Mouse (Mus musculus): ENCODE data around the gene Rbm25. TPM values are rescaled to one million over a fixed set of nuclear protein-coding genes. Genes with fewer than 3 reads are reported as not detected.
A peak's percentile ranks its signal among the peaks of the same experiment; 100 is the strongest.
"Not testable (repeated sequence)": the region's sequence is repeated elsewhere in the genome, so short reads cannot be mapped to it uniquely, and the experiment has no call there.

Rbm25 gene
- polyA plus RNA-seq, 1 experiment from 2014 or later: 244 TPM

- Histone ChIP-seq H3K4me1 (replicated peaks; ENCODE audit: control insufficient read depth, insufficient read depth, low read length) (0 out of 2 replicates have a peak, but pooled peaks cover 3% of the 10 kb centered on the region), H3K9ac (ENCODE audit: low read length) (no peak overlapping the region), H3K27ac (ENCODE audit: low read length) (no peak overlapping the region), H3K4me2 (ENCODE audit: low read depth, low read length) (no peak overlapping the region), H3K27me3 (ENCODE audit: control insufficient read depth, insufficient read depth, low read depth, low read length) (no peaks in the 10 kb centered on the region), H3K9me3 (ENCODE audit: control insufficient read depth, low read length) (no peaks in the 10 kb centered on the region), H3K4me3 (ENCODE audit: low read length) (no peak overlapping the region), H3K36me3 (ENCODE audit: control insufficient read depth, insufficient read depth, low read length) (peaks cover 8% of the 10 kb centered on the region; the same call in 1 of the 2 replicates)
- no peak for ATAC-seq (ENCODE audit: low read depth)
- WGBS: 73% methylated on average over 2 of the region's 2 CpGs
Observed at GRCm38 (mm10) chr12:83597881-83598280, 33.2 kb upstream of the Rbm25 start.

- H3K4me1 ChIP-seq (replicated peaks; ENCODE audit: control insufficient read depth, insufficient read depth, low read length): no peaks in the 10 kb centered on the region
- no peaks in the 10 kb centered on the region for H3K9me3 ChIP-seq (ENCODE audit: control insufficient read depth, low read length)
- H3K4me3 ChIP-seq (ENCODE audit: low read length): no peak overlapping the region
- no peak overlapping the region for H3K4me2 ChIP-seq (ENCODE audit: low read depth, low read length)
- H3K27me3 ChIP-seq (ENCODE audit: control insufficient read depth, insufficient read depth, low read depth, low read length): no peaks in the 10 kb centered on the region
- WGBS: 77% methylated on average over 5 of the region's 5 CpGs
- no peak overlapping the region for H3K27ac ChIP-seq (ENCODE audit: low read length)
- H3K9ac ChIP-seq (ENCODE audit: low read length): no peak overlapping the region
- no peak for ATAC-seq (ENCODE audit: low read depth)
- H3K36me3 ChIP-seq (ENCODE audit: control insufficient read depth, insufficient read depth, low read length): no peaks in the 10 kb centered on the region
Observed at GRCm38 (mm10) chr12:83602285-83602684, 28.8 kb upstream of the Rbm25 start.

- not testable (repeated sequence) for H3K27me3 ChIP-seq (ENCODE audit: control insufficient read depth, insufficient read depth, low read depth, low read length); H3K4me3 ChIP-seq (ENCODE audit: low read length); H3K9ac ChIP-seq (ENCODE audit: low read length); H3K4me2 ChIP-seq (ENCODE audit: low read depth, low read length); H3K4me1 ChIP-seq (replicated peaks; ENCODE audit: control insufficient read depth, insufficient read depth, low read length); H3K9me3 ChIP-seq (ENCODE audit: control insufficient read depth, low read length); H3K27ac ChIP-seq (ENCODE audit: low read length); H3K36me3 ChIP-seq (ENCODE audit: control insufficient read depth, insufficient read depth, low read length); ATAC-seq (ENCODE audit: low read depth)
- WGBS: 86% methylated on average over 2 of the region's 2 CpGs
Observed at GRCm38 (mm10) chr12:83606411-83606810, 24.6 kb upstream of the Rbm25 start.

DNA sequence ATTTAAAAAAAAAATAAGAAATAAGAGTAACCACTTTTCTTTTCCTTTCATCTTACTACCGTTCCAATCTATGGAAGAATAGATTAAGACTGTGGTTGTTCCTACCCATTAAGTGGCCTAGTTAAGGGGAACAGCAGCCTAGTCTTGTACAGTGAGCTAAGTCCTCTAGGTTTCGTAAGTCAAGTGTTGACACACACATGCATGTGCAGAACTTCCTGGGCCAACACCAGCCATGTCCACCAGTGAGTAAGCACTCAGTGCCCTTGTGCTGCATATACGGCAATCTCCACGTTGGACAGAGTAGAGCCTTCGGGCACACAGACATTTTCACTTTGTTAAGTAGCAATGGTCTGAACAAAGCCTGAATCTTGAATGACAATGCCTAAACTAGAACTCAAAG is 13.8 kb upstream of the Rbm25 start:
- Histone ChIP-seq H3K27me3 (ENCODE audit: control insufficient read depth, insufficient read depth, low read depth, low read length) (no peaks in the 10 kb centered on the region), H3K9me3 (ENCODE audit: control insufficient read depth, low read length) (no peaks in the 10 kb centered on the region), H3K27ac (ENCODE audit: low read length) (no peak overlapping the region), H3K36me3 (ENCODE audit: control insufficient read depth, insufficient read depth, low read length) (no peaks in the 10 kb centered on the region), H3K4me3 (ENCODE audit: low read length) (no peak overlapping the region), H3K9ac (ENCODE audit: low read length) (no peak overlapping the region), H3K4me1 (replicated peaks; ENCODE audit: control insufficient read depth, insufficient read depth, low read length) (no peaks in the 10 kb centered on the region), H3K4me2 (ENCODE audit: low read depth, low read length) (no peak overlapping the region)
- ATAC-seq (ENCODE audit: low read depth): no peak
- WGBS: 83% methylated on average over 5 of the region's 5 CpGs

- Histone ChIP-seq H3K27ac (ENCODE audit: low read length) (no peak overlapping the region), H3K4me2 (ENCODE audit: low read depth, low read length) (no peak overlapping the region), H3K36me3 (ENCODE audit: control insufficient read depth, insufficient read depth, low read length) (no peaks in the 10 kb centered on the region), H3K9me3 (ENCODE audit: control insufficient read depth, low read length) (no peaks in the 10 kb centered on the region), H3K4me1 (replicated peaks; ENCODE audit: control insufficient read depth, insufficient read depth, low read length) (no peaks in the 10 kb centered on the region), H3K9ac (ENCODE audit: low read length) (no peak overlapping the region), H3K27me3 (ENCODE audit: control insufficient read depth, insufficient read depth, low read depth, low read length) (no peaks in the 10 kb centered on the region), H3K4me3 (ENCODE audit: low read length) (no peak overlapping the region)
- 57% methylated on average over 2 of the region's 2 CpGs for WGBS
- no peak for ATAC-seq (ENCODE audit: low read depth)
Observed at GRCm38 (mm10) chr12:83618981-83619380, 12.1 kb upstream of the Rbm25 start.

DNA sequence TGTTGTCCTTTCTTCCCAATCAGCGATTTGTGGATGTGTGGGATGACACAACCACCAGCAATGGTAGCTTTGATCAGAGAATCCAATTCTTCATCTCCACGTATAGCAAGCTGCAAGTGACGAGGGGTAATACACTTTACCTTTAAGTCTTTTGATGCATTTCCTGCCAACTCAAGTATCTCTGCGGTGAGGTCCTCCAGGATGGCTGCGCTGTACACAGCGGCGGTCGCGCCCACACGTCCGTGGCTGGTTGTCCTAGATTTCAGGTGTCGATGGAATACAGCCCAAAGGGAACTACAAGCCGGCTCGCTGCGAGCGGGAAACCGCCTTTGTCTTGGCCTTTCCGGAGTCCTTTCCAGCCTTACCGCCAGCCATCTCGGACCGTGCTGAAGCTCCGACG is 10.3 kb upstream of the Rbm25 start:
- WGBS: 46% methylated on average over 22 of the region's 23 CpGs
- not testable (repeated sequence) for ATAC-seq (ENCODE audit: low read depth); H3K9ac ChIP-seq (ENCODE audit: low read length); H3K9me3 ChIP-seq (ENCODE audit: control insufficient read depth, low read length); H3K27ac ChIP-seq (ENCODE audit: low read length); H3K4me3 ChIP-seq (ENCODE audit: low read length); H3K36me3 ChIP-seq (ENCODE audit: control insufficient read depth, insufficient read depth, low read length); H3K27me3 ChIP-seq (ENCODE audit: control insufficient read depth, insufficient read depth, low read depth, low read length); H3K4me1 ChIP-seq (replicated peaks; ENCODE audit: control insufficient read depth, insufficient read depth, low read length)
- H3K4me2 ChIP-seq (ENCODE audit: low read depth, low read length): peak overlapping the region; percentile 15

- WGBS: 64% methylated on average over 6 of the region's 6 CpGs
- Histone ChIP-seq H3K27me3 (ENCODE audit: control insufficient read depth, insufficient read depth, low read depth, low read length) (no peaks in the 10 kb centered on the region), H3K4me1 (replicated peaks; ENCODE audit: control insufficient read depth, insufficient read depth, low read length) (no peaks in the 10 kb centered on the region), H3K9ac (ENCODE audit: low read length) (no peak overlapping the region), H3K27ac (ENCODE audit: low read length) (no peak overlapping the region), H3K36me3 (ENCODE audit: control insufficient read depth, insufficient read depth, low read length) (no peaks in the 10 kb centered on the region), H3K4me3 (ENCODE audit: low read length) (no peak overlapping the region), H3K4me2 (ENCODE audit: low read depth, low read length) (no peak overlapping the region), H3K9me3 (ENCODE audit: control insufficient read depth, low read length) (no peaks in the 10 kb centered on the region)
- ATAC-seq (ENCODE audit: low read depth): no peak
Observed at GRCm38 (mm10) chr12:83622031-83622755, 8.8 kb upstream of the Rbm25 start.

GRCm38 (mm10) chr12:83624321-83624720 is 6.7 kb upstream of the Rbm25 start:
- no peak overlapping the region for H3K4me2 ChIP-seq (ENCODE audit: low read depth, low read length)
- WGBS: 82% methylated on average over 1 of the region's 1 CpGs
- H3K36me3 ChIP-seq (ENCODE audit: control insufficient read depth, insufficient read depth, low read length): no peaks in the 10 kb centered on the region
- no peak overlapping the region for H3K27ac ChIP-seq (ENCODE audit: low read length)
- H3K9ac ChIP-seq (ENCODE audit: low read length): no peak overlapping the region
- H3K27me3 ChIP-seq (ENCODE audit: control insufficient read depth, insufficient read depth, low read depth, low read length): no peaks in the 10 kb centered on the region
- no peak for ATAC-seq (ENCODE audit: low read depth)
- H3K4me1 ChIP-seq (replicated peaks; ENCODE audit: control insufficient read depth, insufficient read depth, low read length): no peaks in the 10 kb centered on the region
- H3K4me3 ChIP-seq (ENCODE audit: low read length): no peak overlapping the region
- no peaks in the 10 kb centered on the region for H3K9me3 ChIP-seq (ENCODE audit: control insufficient read depth, low read length)

DNA sequence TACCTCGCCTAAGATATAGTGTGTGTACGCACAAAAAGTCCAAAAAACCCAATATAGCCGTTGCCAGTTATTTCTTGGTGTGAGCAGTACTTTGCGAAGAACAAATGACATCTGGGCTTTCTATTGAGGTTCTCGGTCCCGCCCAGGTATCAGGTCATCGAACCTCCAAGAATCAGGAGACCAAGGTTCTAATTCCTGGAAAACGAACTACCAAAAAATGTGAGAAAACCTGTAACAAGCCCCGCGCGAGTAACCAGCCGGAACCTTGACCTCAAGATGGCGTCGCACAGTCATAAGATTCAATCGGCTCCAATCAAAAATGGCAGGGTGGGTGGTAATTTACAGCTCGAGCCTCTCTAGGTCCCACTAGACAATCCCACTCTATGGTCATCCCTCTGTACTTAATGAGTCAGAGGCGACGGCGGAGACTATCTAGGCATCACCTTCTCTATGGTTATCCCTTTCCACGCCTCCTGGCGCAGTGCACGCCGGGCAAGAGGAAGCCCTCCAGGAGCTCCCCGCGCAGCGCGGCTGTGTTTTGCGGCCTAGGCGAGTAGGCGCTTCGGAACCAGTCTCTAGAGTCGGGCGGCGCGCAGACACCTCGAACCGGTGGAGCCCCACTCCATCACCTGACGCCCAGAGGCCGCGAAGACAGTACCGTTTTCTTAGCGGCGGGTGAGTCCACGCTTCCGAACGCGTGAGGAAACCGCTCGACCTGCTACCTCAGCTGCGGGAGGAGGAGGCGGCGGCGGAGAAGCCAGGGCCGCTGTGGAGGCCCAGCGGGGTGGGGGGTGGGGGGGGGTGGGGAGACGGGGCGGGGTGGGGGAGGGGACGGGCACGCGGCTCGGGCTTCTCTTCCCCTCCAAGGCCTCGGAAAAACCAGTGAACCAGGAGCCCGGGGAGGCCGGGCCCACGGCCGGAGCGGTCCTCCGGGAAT is 975 bp downstream of the Rbm25 start:
- peak overlapping the region; percentile 66 for H3K4me2 ChIP-seq (ENCODE audit: low read depth, low read length)
- H3K4me3 ChIP-seq (ENCODE audit: low read length): peak overlapping the region; percentile 97
- 0% methylated on average over 62 of the region's 68 CpGs for WGBS
- peak overlapping the region; percentile 100 for H3K9ac ChIP-seq (ENCODE audit: low read length)
- peaks cover 8% of the 10 kb centered on the region for H3K4me1 ChIP-seq (replicated peaks; ENCODE audit: control insufficient read depth, insufficient read depth, low read length)
- H3K27ac ChIP-seq (ENCODE audit: low read length): peak overlapping the region; percentile 97
- peaks cover 7% of the 10 kb centered on the region for H3K36me3 ChIP-seq (ENCODE audit: control insufficient read depth, insufficient read depth, low read length)
- peak; percentile 100 for ATAC-seq (ENCODE audit: low read depth)
- H3K27me3 ChIP-seq (ENCODE audit: control insufficient read depth, insufficient read depth, low read depth, low read length): no peaks in the 10 kb centered on the region
- H3K9me3 ChIP-seq (ENCODE audit: control insufficient read depth, low read length): no peaks in the 10 kb centered on the region
